Mouse (Mus musculus): ENCODE data around the gene Dnttip1. TPM values are rescaled to one million over a fixed set of nuclear protein-coding genes. Genes with fewer than 3 reads are reported as not detected.
"Not testable (repeated sequence)": the region's sequence is repeated elsewhere in the genome, so short reads cannot be mapped to it uniquely, and the experiment has no call there.

Gene Dnttip1
- polyA plus RNA-seq, 2 experiments = 26.0 to 36.7 TPM

- WGBS (ENCODE audit: insufficient replicate concordance) = 90% methylated on average over 3 of the region's 3 CpGs
- no peak overlapping the region for H3K9ac ChIP-seq (replicated peaks)
- H3K4me2 ChIP-seq (ENCODE audit: low read depth) = no peak overlapping the region
- no peak for TF ChIP-seq EP300 (IDR thresholded peaks at IDR 0.05; ENCODE audit: low read depth)
- TF ChIP-seq CTCF (IDR thresholded peaks at IDR 0.05; ENCODE audit: low read depth) = peak; percentile 94
- DNase-seq (ENCODE audit: low read depth in 3 of 3, low spot score in 3 of 3) (peak in 1 of 3 experiments; percentile 45), ATAC-seq (ENCODE audit: insufficient read depth) (peak; percentile 32; the same call in 1 of the 2 replicates)
- no peak overlapping the region; the same call in 1 of the 2 replicates for H3K27ac ChIP-seq
- no peak overlapping the region for H3K4me3 ChIP-seq (ENCODE audit: insufficient read depth in 1 of 2, low read depth in 2 of 2, low read length in 2 of 2)
- H3K36me3 ChIP-seq (replicated peaks; ENCODE audit: control insufficient read depth, insufficient read depth, low read depth) = peaks cover 31% of the 10 kb centered on the region
- H3K9me3 ChIP-seq (ENCODE audit: control insufficient read depth, low read length) = no peaks in the 10 kb centered on the region
- H3K27me3 ChIP-seq (ENCODE audit: control insufficient read depth, insufficient read depth, low read length) = no peaks in the 10 kb centered on the region
- H3K4me1 ChIP-seq (replicated peaks; ENCODE audit: control insufficient read depth in 2 of 2, insufficient read depth in 2 of 2, low read length in 1 of 2) = peaks cover 5 to 12% of the 10 kb centered on the region in 2 experiments; a peak in 3 of 4 replicates
Measured at GRCm38 (mm10) chr2:164793236-164793635, 47.5 kb downstream of the Dnttip1 start.

GRCm38 (mm10) chr2:164793772-164794171, 48.0 kb downstream of the Dnttip1 start:
- H3K9me3 ChIP-seq (ENCODE audit: control insufficient read depth, low read length) = no peaks in the 10 kb centered on the region
- ATAC-seq (ENCODE audit: insufficient read depth) = peak; percentile 17; the same call in 1 of the 2 replicates
- TF ChIP-seq EP300 (IDR thresholded peaks at IDR 0.05; ENCODE audit: low read depth) (no peak), CTCF (IDR thresholded peaks at IDR 0.05; ENCODE audit: low read depth) (no peak)
- peaks cover 0 to 6% of the 10 kb centered on the region in 2 experiments; a peak in 2 of 4 replicates for H3K4me1 ChIP-seq (replicated peaks; ENCODE audit: control insufficient read depth in 2 of 2, insufficient read depth in 2 of 2, low read length in 1 of 2)
- no peak for DNase-seq (ENCODE audit: low read depth in 3 of 3, low spot score in 3 of 3)
- WGBS (ENCODE audit: insufficient replicate concordance) = 72% methylated on average over 2 of the region's 2 CpGs
- H3K4me2 ChIP-seq (ENCODE audit: low read depth) = no peak overlapping the region
- H3K9ac ChIP-seq (replicated peaks) = no peak overlapping the region
- H3K27me3 ChIP-seq (ENCODE audit: control insufficient read depth, insufficient read depth, low read length) = no peaks in the 10 kb centered on the region
- peak overlapping the region; percentile 14; the same call in 1 of the 2 replicates for H3K27ac ChIP-seq
- H3K4me3 ChIP-seq (ENCODE audit: insufficient read depth in 1 of 2, low read depth in 2 of 2, low read length in 2 of 2) = no peak overlapping the region
- peaks cover 31% of the 10 kb centered on the region for H3K36me3 ChIP-seq (replicated peaks; ENCODE audit: control insufficient read depth, insufficient read depth, low read depth)

GRCm38 (mm10) chr2:164794293-164794692, 48.5 kb downstream of the Dnttip1 start:
- peaks cover 31% of the 10 kb centered on the region for H3K36me3 ChIP-seq (replicated peaks; ENCODE audit: control insufficient read depth, insufficient read depth, low read depth)
- H3K4me2 ChIP-seq (ENCODE audit: low read depth) = no peak overlapping the region
- ATAC-seq (ENCODE audit: insufficient read depth) = peak; percentile 67
- no peak overlapping the region for H3K27ac ChIP-seq
- H3K9ac ChIP-seq (replicated peaks) = no peak overlapping the region
- H3K4me1 ChIP-seq (replicated peaks; ENCODE audit: control insufficient read depth in 2 of 2, insufficient read depth in 2 of 2, low read length in 1 of 2) = peaks cover 0 to 3% of the 10 kb centered on the region in 2 experiments; a peak in 2 of 4 replicates
- no peaks in the 10 kb centered on the region for H3K27me3 ChIP-seq (ENCODE audit: control insufficient read depth, insufficient read depth, low read length)
- no peaks in the 10 kb centered on the region for H3K9me3 ChIP-seq (ENCODE audit: control insufficient read depth, low read length)
- TF ChIP-seq EP300 (IDR thresholded peaks at IDR 0.05; ENCODE audit: low read depth) = no peak
- peak; percentile 96 for TF ChIP-seq CTCF (IDR thresholded peaks at IDR 0.05; ENCODE audit: low read depth)
- no peak overlapping the region for H3K4me3 ChIP-seq (ENCODE audit: insufficient read depth in 1 of 2, low read depth in 2 of 2, low read length in 2 of 2)
- WGBS (ENCODE audit: insufficient replicate concordance) = 29% methylated on average over 5 of the region's 5 CpGs
- DNase-seq (ENCODE audit: low read depth in 3 of 3, low spot score in 3 of 3) = peak; percentile 73 to 77 (median 76)

- no peak overlapping the region for H3K4me2 ChIP-seq (ENCODE audit: low read depth)
- peaks cover 39% of the 10 kb centered on the region for H3K36me3 ChIP-seq (replicated peaks; ENCODE audit: control insufficient read depth, insufficient read depth, low read depth)
- H3K27me3 ChIP-seq (ENCODE audit: control insufficient read depth, insufficient read depth, low read length) = no peaks in the 10 kb centered on the region
- no peak overlapping the region for H3K27ac ChIP-seq
- no peak overlapping the region for H3K9ac ChIP-seq (replicated peaks)
- TF ChIP-seq CTCF (IDR thresholded peaks at IDR 0.05; ENCODE audit: low read depth) = no peak
- no peak for TF ChIP-seq EP300 (IDR thresholded peaks at IDR 0.05; ENCODE audit: low read depth)
- DNase-seq (ENCODE audit: low read depth in 3 of 3, low spot score in 3 of 3) (no peak), ATAC-seq (ENCODE audit: insufficient read depth) (no peak)
- 75% methylated on average over 4 of the region's 4 CpGs for WGBS (ENCODE audit: insufficient replicate concordance)
- no peak overlapping the region for H3K4me3 ChIP-seq (ENCODE audit: insufficient read depth in 1 of 2, low read depth in 2 of 2, low read length in 2 of 2)
- H3K4me1 ChIP-seq (replicated peaks; ENCODE audit: control insufficient read depth in 2 of 2, insufficient read depth in 2 of 2, low read length in 1 of 2) = no peaks in the 10 kb centered on the region; a peak in 1 of 4 replicates
- no peaks in the 10 kb centered on the region for H3K9me3 ChIP-seq (ENCODE audit: control insufficient read depth, low read length)
Measured at GRCm38 (mm10) chr2:164795868-164796267, 50.1 kb downstream of the Dnttip1 start.

GRCm38 (mm10) chr2:164798554-164798953, 52.8 kb downstream of the Dnttip1 start:
- H3K36me3 ChIP-seq (replicated peaks; ENCODE audit: control insufficient read depth, insufficient read depth, low read depth) = peaks cover 38% of the 10 kb centered on the region
- H3K27me3 ChIP-seq (ENCODE audit: control insufficient read depth, insufficient read depth, low read length); ATAC-seq (ENCODE audit: insufficient read depth); H3K4me2 ChIP-seq (ENCODE audit: low read depth); H3K27ac ChIP-seq; H3K4me1 ChIP-seq (replicated peaks; ENCODE audit: control insufficient read depth in 2 of 2, insufficient read depth in 2 of 2, low read length in 1 of 2); DNase-seq (ENCODE audit: low read depth in 3 of 3, low spot score in 3 of 3); H3K9me3 ChIP-seq (ENCODE audit: control insufficient read depth, low read length); H3K9ac ChIP-seq (replicated peaks); H3K4me3 ChIP-seq (ENCODE audit: insufficient read depth in 1 of 2, low read depth in 2 of 2, low read length in 2 of 2): not testable (repeated sequence)
- WGBS (ENCODE audit: insufficient replicate concordance) = 68% methylated on average over 6 of the region's 6 CpGs
- peak; percentile 54 for TF ChIP-seq CTCF (IDR thresholded peaks at IDR 0.05; ENCODE audit: low read depth)

All from liver, embryonic 14.5 days (tissue).